Mouse (Mus musculus) testis, postnatal 14 days (tissue): ENCODE measurements around the gene ccdc198.
A peak's percentile ranks its signal among the peaks of the same experiment; 100 is the strongest.

Source experiments
- DNase-seq: peaks from one replicate; pipeline ENCODE4 v3.0.0; 2021; ENCODE audit warnings: low spot score

The ccdc198 gene

GRCm38 (mm10) chr14:49197031-49197527 lies 48.2 kb downstream of the ccdc198 start:
- no peak for DNase-seq

DNA sequence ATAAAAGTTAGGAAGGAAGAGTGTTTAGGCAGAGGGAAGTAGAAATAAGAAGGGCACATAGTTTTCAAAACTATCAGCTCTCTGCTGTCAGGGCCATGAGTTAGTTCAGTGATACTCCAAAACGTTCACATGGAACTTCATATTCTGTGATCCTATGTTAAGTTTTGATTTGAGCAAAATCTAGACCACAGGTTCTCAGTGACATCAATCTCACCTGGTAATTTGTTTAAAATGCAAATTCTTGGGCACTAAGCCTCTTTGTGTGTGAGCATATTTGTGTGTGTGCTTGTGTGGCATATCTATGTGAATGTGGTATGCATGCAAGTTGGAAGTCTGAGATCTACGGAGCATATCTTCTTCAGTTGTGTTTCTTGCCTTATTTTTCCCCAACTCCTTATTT lies 59.0 kb downstream of the ccdc198 start:
- no peak for DNase-seq

GRCm38 (mm10) chr14:49179736-49180135 lies 65.5 kb downstream of the ccdc198 start:
- no peak for DNase-seq

DNA sequence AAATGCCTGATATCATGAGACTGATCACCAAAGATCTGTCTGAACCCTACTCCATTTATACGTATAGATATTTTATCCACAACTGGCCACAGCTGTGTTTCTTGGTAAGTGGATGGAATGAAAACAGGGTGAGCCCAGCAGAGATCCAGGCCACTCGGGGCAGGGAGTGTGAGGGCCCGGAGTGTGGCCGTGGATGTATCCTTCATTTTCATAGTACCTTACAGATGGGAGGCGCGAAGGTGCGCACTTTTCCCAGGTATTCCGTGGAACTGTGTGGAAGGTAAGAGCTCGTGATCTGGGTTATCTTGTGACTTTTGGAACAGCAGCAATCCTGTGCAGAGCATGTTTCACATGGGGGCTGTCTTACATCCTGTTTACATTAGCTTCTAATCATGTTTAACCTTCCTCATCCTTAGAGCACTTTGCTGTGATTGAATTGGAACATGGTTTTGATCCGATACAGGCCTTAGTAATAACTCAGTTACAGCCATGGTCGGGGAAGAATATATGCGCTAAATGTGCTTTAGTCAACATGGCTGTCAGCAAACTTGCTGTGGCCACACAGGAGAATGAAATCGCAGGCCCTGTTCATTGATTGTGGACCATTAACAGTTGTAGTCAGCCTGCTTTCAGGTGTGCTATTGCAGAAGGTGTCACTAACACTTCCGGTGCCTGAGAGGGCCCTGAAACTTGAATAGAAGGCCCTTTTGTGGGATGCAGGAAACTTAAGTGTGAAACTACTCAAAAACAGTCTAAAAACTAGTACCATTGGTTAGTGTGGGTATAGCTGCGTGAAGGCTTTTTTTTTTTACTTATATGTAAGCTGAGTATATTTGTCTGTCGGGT lies 71.8 kb downstream of the ccdc198 start:
- no peak for DNase-seq

- DNase-seq = peak; percentile 76
These were observed 72.7 kb downstream of the ccdc198 start for GRCm38 (mm10) chr14:49172582-49172988.

GRCm38 (mm10) chr14:49171867-49172581 lies 73.2 kb downstream of the ccdc198 start, which contains the start of gene Naa30:
Naa30 (plus strand) TSS chr14:49172226.
- DNase-seq = peak; percentile 99

DNA sequence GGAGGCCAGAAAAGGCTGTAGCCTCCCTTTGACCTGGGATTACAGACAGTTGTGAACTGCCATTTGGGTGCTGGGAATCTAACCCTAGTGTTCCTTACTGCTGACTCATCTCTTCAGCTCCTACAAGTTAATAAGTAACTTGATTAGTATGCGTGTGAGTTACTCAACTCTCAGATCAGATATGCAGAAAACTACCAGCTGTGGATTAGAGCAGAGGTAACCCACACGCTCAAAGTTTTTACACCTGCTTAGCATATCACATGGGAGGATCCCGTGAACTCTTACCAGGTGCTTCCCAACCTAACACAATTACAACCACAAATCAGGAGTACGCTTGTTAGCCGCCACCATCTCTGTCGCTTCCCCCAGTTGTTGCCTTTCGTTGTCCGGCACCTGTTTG lies 74.0 kb downstream of the ccdc198 start:
- peak; percentile 16 for DNase-seq
